Mouse (Mus musculus) C3H10T1/2 (cell line): Measurements from ENCODE around the gene Kcna2. TPM values are rescaled to one million over a fixed set of nuclear protein-coding genes. Genes with fewer than 3 reads are reported as not detected.

Source experiments
- polyA plus RNA-seq, 2 experiments: library from polyadenylated mRNA; unstranded; fragments of >200 nt; fragmentation: generic; extraction: Trizol; gene quantifications; one replicate each; pipeline ENCODE4 v1.2.1; 2012; ENCODE audit warnings: missing spikeins in 2 of 2

Gene Kcna2
- polyA plus RNA-seq = not detected

GRCm38 (mm10) chr3:107100811-107101455, at the start of gene Kcna2:
Gene Kcna2, plus strand, starts transcription at chr3:107101146.

Other genes with a start within 250 kb of the Kcna2 start
- gene Kcna3, start 65.0 kb upstream of the Kcna2 start, polyA plus RNA-seq = not detected
- gene Kcna10, start 81.9 kb downstream of the Kcna2 start, polyA plus RNA-seq = not detected
- gene Cym, start 120.6 kb downstream of the Kcna2 start, polyA plus RNA-seq = not detected
- gene A630076J17Rik, start 129.5 kb downstream of the Kcna2 start, polyA plus RNA-seq = not detected
- gene Prok1, start 138.6 kb downstream of the Kcna2 start, polyA plus RNA-seq = not detected
- 100 to 1,000 TPM; 104 to 143 TPM for gene Lamtor5, start 177.7 kb downstream of the Kcna2 start, polyA plus RNA-seq
- under 1 TPM in 1 of 2 experiments, not detected in 1; 0.40 TPM for gene Slc16a4, start 190.1 kb downstream of the Kcna2 start, polyA plus RNA-seq
- 1 to 10 TPM in 1 of 2 experiments, under 1 TPM in 1; 0.78 to 2.4 TPM for gene Rbm15, start 232.5 kb downstream of the Kcna2 start, polyA plus RNA-seq